Mouse (Mus musculus) E14TG2a.4 (cell line): ENCODE measurements around the gene Ankrd42.

Experiments
- CTCF ChIP-seq: conservative IDR thresholded peaks from 2 replicates; pipeline ENCODE4 v1.5.1; 2014; ENCODE audit warnings: low read length
- NANOG ChIP-seq: IDR thresholded peaks from 2 replicates; pipeline ENCODE4 v1.6.1; 2014; ENCODE audit warnings: borderline replicate concordance, low read length, mixed read lengths
- POU5F1 ChIP-seq: IDR thresholded peaks from 2 replicates; pipeline ENCODE4 v1.6.1; 2014; ENCODE audit warnings: low read length, borderline replicate concordance

- no peak for TF ChIP-seq CTCF
- no peak for TF ChIP-seq POU5F1
- TF ChIP-seq NANOG = no peak
Observed at GRCm38 (mm10) chr7:92558744-92559143, 78.2 kb downstream of the Ankrd42 start.
